Mouse (Mus musculus): ENCODE measurements around the gene Krt84. TPM values are rescaled to one million over a fixed set of nuclear protein-coding genes. Genes with fewer than 3 reads are reported as not detected.

Gene Krt84
- polyA plus RNA-seq, 1 experiment: not detected

GRCm38 (mm10) chr15:101483646-101484045 lies 49.0 kb downstream of the Krt84 start:
- H3K4me3 ChIP-seq (ENCODE audit: control insufficient read depth, low read depth, low read length): no peak overlapping the region
- TF ChIP-seq CTCF (IDR thresholded peaks at IDR 0.05; ENCODE audit: control insufficient read depth, insufficient read depth, insufficient replicate concordance, low read depth, low read length) (no peak), POLR2A (IDR thresholded peaks at IDR 0.05; ENCODE audit: control insufficient read depth, low read depth, low read length) (no peak)
- H3K4me1 ChIP-seq (ENCODE audit: control insufficient read depth, insufficient read depth, low read length): peaks cover 7% of the 10 kb centered on the region
- no peaks in the 10 kb centered on the region for H3K36me3 ChIP-seq (ENCODE audit: control insufficient read depth, insufficient read depth, low read length)
- no peaks in the 10 kb centered on the region for H3K27me3 ChIP-seq (ENCODE audit: control insufficient read depth, insufficient read depth, low read length)
- no peak overlapping the region for H3K27ac ChIP-seq (ENCODE audit: control insufficient read depth, insufficient read depth, low read depth, low read length)

- Histone ChIP-seq H3K36me3 (ENCODE audit: control insufficient read depth, insufficient read depth, low read length) (no peaks in the 10 kb centered on the region), H3K4me3 (ENCODE audit: control insufficient read depth, low read depth, low read length) (no peak overlapping the region), H3K27ac (ENCODE audit: control insufficient read depth, insufficient read depth, low read depth, low read length) (no peak overlapping the region), H3K4me1 (ENCODE audit: control insufficient read depth, insufficient read depth, low read length) (peaks cover 7% of the 10 kb centered on the region), H3K27me3 (ENCODE audit: control insufficient read depth, insufficient read depth, low read length) (no peaks in the 10 kb centered on the region)
- TF ChIP-seq CTCF (IDR thresholded peaks at IDR 0.05; ENCODE audit: control insufficient read depth, insufficient read depth, insufficient replicate concordance, low read depth, low read length): no peak
- TF ChIP-seq POLR2A (IDR thresholded peaks at IDR 0.05; ENCODE audit: control insufficient read depth, low read depth, low read length): no peak
Observed at GRCm38 (mm10) chr15:101482056-101482455, 50.6 kb downstream of the Krt84 start.

GRCm38 (mm10) chr15:101479666-101480060 lies 53.0 kb downstream of the Krt84 start:
- H3K27me3 ChIP-seq (ENCODE audit: control insufficient read depth, insufficient read depth, low read length): no peaks in the 10 kb centered on the region
- no peak for TF ChIP-seq POLR2A (IDR thresholded peaks at IDR 0.05; ENCODE audit: control insufficient read depth, low read depth, low read length)
- TF ChIP-seq CTCF (IDR thresholded peaks at IDR 0.05; ENCODE audit: control insufficient read depth, insufficient read depth, insufficient replicate concordance, low read depth, low read length): no peak
- H3K36me3 ChIP-seq (ENCODE audit: control insufficient read depth, insufficient read depth, low read length): no peaks in the 10 kb centered on the region
- H3K27ac ChIP-seq (ENCODE audit: control insufficient read depth, insufficient read depth, low read depth, low read length): no peak overlapping the region
- H3K4me3 ChIP-seq (ENCODE audit: control insufficient read depth, low read depth, low read length): peak overlapping the region; percentile 46; the same call in 1 of the 2 replicates
- H3K4me1 ChIP-seq (ENCODE audit: control insufficient read depth, insufficient read depth, low read length): peaks cover 7% of the 10 kb centered on the region

DNA sequence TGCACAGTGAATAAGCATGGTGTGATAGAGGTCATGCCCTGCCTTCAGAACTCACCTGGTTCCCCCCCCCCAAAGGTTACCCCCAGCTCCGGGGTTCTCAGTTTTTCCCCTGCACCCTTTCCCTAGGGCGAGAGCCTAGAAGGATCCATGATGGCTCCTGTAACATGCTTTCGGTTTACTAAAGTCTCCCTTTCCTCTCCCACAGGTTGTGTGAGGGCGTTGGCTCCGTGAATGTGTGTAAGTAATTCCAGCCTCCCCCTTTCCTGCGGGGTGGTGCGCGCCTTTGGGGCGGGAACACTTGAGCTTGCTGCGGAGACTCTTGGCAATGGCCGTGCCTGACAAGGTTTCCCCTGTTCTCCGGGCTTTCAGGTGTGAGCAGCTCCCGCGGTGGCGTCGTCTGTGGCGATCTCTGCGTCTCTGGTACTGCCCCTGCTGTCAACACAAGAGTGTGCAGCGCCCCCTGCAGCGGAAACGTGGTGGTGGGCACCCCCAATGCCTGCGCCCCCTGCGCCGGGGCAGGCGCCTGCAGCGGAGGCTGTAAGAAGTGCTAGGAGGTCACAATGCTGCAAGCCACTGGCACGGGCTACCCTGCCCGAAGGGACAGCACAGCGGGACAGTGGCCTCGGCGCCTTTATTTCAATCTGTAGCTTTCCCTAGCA lies 53.5 kb downstream of the Krt84 start:
- no peaks in the 10 kb centered on the region for H3K27me3 ChIP-seq (ENCODE audit: control insufficient read depth, insufficient read depth, low read length)
- no peak for TF ChIP-seq POLR2A (IDR thresholded peaks at IDR 0.05; ENCODE audit: control insufficient read depth, low read depth, low read length)
- peak; percentile 13; the same call in 1 of the 2 replicates for TF ChIP-seq CTCF (IDR thresholded peaks at IDR 0.05; ENCODE audit: control insufficient read depth, insufficient read depth, insufficient replicate concordance, low read depth, low read length)
- H3K4me3 ChIP-seq (ENCODE audit: control insufficient read depth, low read depth, low read length): peak overlapping the region; percentile 46
- no peaks in the 10 kb centered on the region for H3K36me3 ChIP-seq (ENCODE audit: control insufficient read depth, insufficient read depth, low read length)
- peaks cover 7% of the 10 kb centered on the region for H3K4me1 ChIP-seq (ENCODE audit: control insufficient read depth, insufficient read depth, low read length)
- no peak overlapping the region for H3K27ac ChIP-seq (ENCODE audit: control insufficient read depth, insufficient read depth, low read depth, low read length)

Other genes with a start within 250 kb of the Krt84 start
- 16.4 and 17.5 TPM in 2 replicates for gene Atg101, start 248.5 kb downstream of the Krt84 start, polyA plus RNA-seq (2012; rRNA removed)
- 8.5 and 10.4 TPM in 2 replicates for gene 6030408B16Rik, start 239.6 kb downstream of the Krt84 start, polyA plus RNA-seq (2012; rRNA removed)
- 0.32 and 0.42 TPM in 2 replicates for gene Krt80, start 162.7 kb downstream of the Krt84 start, polyA plus RNA-seq (2012; rRNA removed)
- 0.33 and 0.72 TPM in 2 replicates for gene Krt7, start 121.8 kb downstream of the Krt84 start, polyA plus RNA-seq (2012; rRNA removed)
- not detected in 2 replicates for gene Krt87, start 94.0 kb downstream of the Krt84 start, polyA plus RNA-seq (2012; rRNA removed)
- gene Krt88, start 85.1 kb downstream of the Krt84 start, polyA plus RNA-seq (2012; rRNA removed): 189 and 195 TPM in 2 replicates
- not detected in 2 replicates for gene Krt81, start 69.1 kb downstream of the Krt84 start, polyA plus RNA-seq (2012; rRNA removed)
- gene Krt86, start 59.3 kb downstream of the Krt84 start, polyA plus RNA-seq (2012; rRNA removed): 0.12 and 0.29 TPM in 2 replicates
- gene Krt83, start 41.3 kb downstream of the Krt84 start, polyA plus RNA-seq (2012; rRNA removed): 0.07 TPM in 1 of 2 replicates, not detected in the other
- 0.25 TPM in 1 of 2 replicates, not detected in the other for gene Gm49425, start 15.6 kb downstream of the Krt84 start, polyA plus RNA-seq (2012; rRNA removed)
- not detected in 2 replicates for gene Krt82, start 17.8 kb upstream of the Krt84 start, polyA plus RNA-seq (2012; rRNA removed)
- gene Krt90, start 30.1 kb upstream of the Krt84 start, polyA plus RNA-seq (2012; rRNA removed): not detected in 2 replicates
- gene Krt75, start 41.1 kb upstream of the Krt84 start, polyA plus RNA-seq (2012; rRNA removed): 0.04 TPM in 1 of 2 replicates, not detected in the other
- gene Gm5414, start 95.4 kb upstream of the Krt84 start, polyA plus RNA-seq (2012; rRNA removed): not detected in 2 replicates
- not detected in 2 replicates for gene Gm5478, start 114.6 kb upstream of the Krt84 start, polyA plus RNA-seq (2012; rRNA removed)
- 0.04 and 0.05 TPM in 2 replicates for gene Krt6b, start 147.5 kb upstream of the Krt84 start, polyA plus RNA-seq (2012; rRNA removed)
- gene Krt6a, start 161.5 kb upstream of the Krt84 start, polyA plus RNA-seq (2012; rRNA removed): 0.08 TPM in 1 of 2 replicates, not detected in the other
- gene Krt5, start 180.1 kb upstream of the Krt84 start, polyA plus RNA-seq (2012; rRNA removed): 0.12 and 1.3 TPM in 2 replicates
- gene Krt71, start 210.3 kb upstream of the Krt84 start, polyA plus RNA-seq (2012; rRNA removed): not detected in 2 replicates

Measured in testis, adult 2 months (tissue).